Mouse (Mus musculus) adrenal gland, postnatal 10 days (tissue): ENCODE results near the gene Prickle3. TPM values are rescaled to one million over a fixed set of nuclear protein-coding genes. Genes with fewer than 3 reads are reported as not detected.

ENCODE experiments used
- total RNA-seq, 2 experiments: library from RNA; stranded (reverse); gene quantifications; 2 replicates each; pipeline ENCODE4 v1.2.3; 2021

Gene Prickle3
- total RNA-seq, 2 experiments from 2014 or later, result 9.2 to 18.0 TPM

Other genes starting within 250 kb of the Prickle3 start
- under 1 TPM; 0.30 to 0.45 TPM for gene Foxp3, start 83.6 kb upstream of the Prickle3 start, total RNA-seq
- 1 to 10 TPM; 3.2 to 3.5 TPM for gene Ppp1r3f, start 83.0 kb upstream of the Prickle3 start, total RNA-seq
- gene Ccdc22, start 51.7 kb upstream of the Prickle3 start, total RNA-seq, result 10 to 100 TPM; 17.8 to 20.1 TPM
- gene Cacna1f, start 50.2 kb upstream of the Prickle3 start, total RNA-seq, result not detected
- gene Syp, start 18.8 kb upstream of the Prickle3 start, total RNA-seq, result 10 to 100 TPM; 44.4 to 58.6 TPM
- 10 to 100 TPM; 71.5 to 72.6 TPM for gene Plp2, start 14.1 kb downstream of the Prickle3 start, total RNA-seq
- gene Magix, start 24.0 kb downstream of the Prickle3 start, total RNA-seq, result 1 to 10 TPM; 5.3 to 5.8 TPM
- 10 to 100 TPM; 38.0 to 40.1 TPM for gene Gpkow, start 39.9 kb downstream of the Prickle3 start, total RNA-seq
- gene Wdr45, start 57.1 kb downstream of the Prickle3 start, total RNA-seq, result 10 to 100 TPM; 57.2 to 57.5 TPM
- not detected for gene Gm45208, start 65.0 kb downstream of the Prickle3 start, total RNA-seq
- gene Praf2, start 71.2 kb downstream of the Prickle3 start, total RNA-seq, result 10 to 100 TPM; 12.3 to 13.9 TPM
- 1 to 10 TPM; 5.2 to 6.9 TPM for gene Ccdc120, start 93.6 kb downstream of the Prickle3 start, total RNA-seq
- gene Tfe3, start 105.3 kb downstream of the Prickle3 start, total RNA-seq, result 10 to 100 TPM; 35.7 to 39.3 TPM
- 10 to 100 TPM; 34.2 to 48.2 TPM for gene Gripap1, start 132.5 kb downstream of the Prickle3 start, total RNA-seq
- gene Kcnd1, start 165.0 kb downstream of the Prickle3 start, total RNA-seq, result 1 to 10 TPM; 1.2 to 2.1 TPM
- 10 to 100 TPM; 49.6 to 54.7 TPM for gene Otud5, start 184.1 kb downstream of the Prickle3 start, total RNA-seq
- gene Pim2, start 221.0 kb downstream of the Prickle3 start, total RNA-seq, result 1 to 10 TPM; 6.2 to 9.2 TPM
- 10 to 100 TPM; 23.2 to 27.0 TPM for gene Slc35a2, start 226.8 kb downstream of the Prickle3 start, total RNA-seq
- gene Pqbp1, start 242.0 kb downstream of the Prickle3 start, total RNA-seq, result 10 to 100 TPM; 66.3 to 79.2 TPM
- 10 to 100 TPM; 88.3 to 94.3 TPM for gene Timm17b, start 242.1 kb downstream of the Prickle3 start, total RNA-seq